Comparison of ENCODE assay signal across 8 mouse cellular contexts in genomic region chr11:78535376-78536079, GRCm38 (mm10). TPM values are rescaled to one million over a fixed set of nuclear protein-coding genes. Genes with fewer than 3 reads are reported as not detected.
DNase-seq lines count a peak whose midpoint lies in the region; ATAC-seq and TF ChIP-seq lines count a peak whose summit lies in the region.

No protein-coding gene starts in this region.

- no peaks in the 10 kb centered on the region for H3K27me3 ChIP-seq in heart, postnatal 0 days (ENCODE audit: control insufficient read depth, insufficient read depth, low read length)
- H3K27me3 ChIP-seq in midbrain, embryonic 11.5 days (ENCODE audit: control insufficient read depth, insufficient read depth, low read length), result no peaks in the 10 kb centered on the region

- TF ChIP-seq EP300 in heart, postnatal 0 days (IDR thresholded peaks at IDR 0.05; ENCODE audit: low read depth), result no peak

- peak overlapping the region; percentile 82 for H3K4me3 ChIP-seq in heart, postnatal 0 days (ENCODE audit: low read depth, low read length)
- peak overlapping the region; percentile 82 for H3K4me3 ChIP-seq in midbrain, embryonic 11.5 days (ENCODE audit: low read depth, low read length)

- H3K9ac ChIP-seq in heart, postnatal 0 days (replicated peaks; ENCODE audit: low read depth, low read length), result peak overlapping the region; percentile 61
- peak overlapping the region; percentile 83 for H3K9ac ChIP-seq in midbrain, embryonic 11.5 days (ENCODE audit: low read length)

- H3K4me1 ChIP-seq in heart, postnatal 0 days (ENCODE audit: control insufficient read depth, insufficient read depth), result peaks cover 24% of the 10 kb centered on the region
- peaks cover 17% of the 10 kb centered on the region for H3K4me1 ChIP-seq in midbrain, embryonic 11.5 days (ENCODE audit: control insufficient read depth, insufficient read depth, low read length)

- ATAC-seq in heart, postnatal 0 days (ENCODE audit: insufficient read depth, low read depth), result peak; percentile 9; the same call in 1 of the 2 replicates
- ATAC-seq in midbrain, embryonic 11.5 days (ENCODE audit: low FRiP score), result peak; percentile 23

- peak overlapping the region; percentile 83 for H3K4me2 ChIP-seq in heart, postnatal 0 days (ENCODE audit: low read depth, low read length)
- H3K4me2 ChIP-seq in midbrain, embryonic 11.5 days, result peak overlapping the region; percentile 81

- peak overlapping the region; percentile 92 for H3K27ac ChIP-seq in heart, postnatal 0 days (ENCODE audit: low read depth)
- peak overlapping the region; percentile 74 for H3K27ac ChIP-seq in midbrain, embryonic 11.5 days (ENCODE audit: low read depth, low read length)

- peak; percentile 19 for DNase-seq in thymus, postnatal 0 days (ENCODE audit: low spot score)
- DNase-seq in thymus, postnatal 36 days, result no peak
- DNase-seq in embryo, embryonic 11 days, result peak; percentile 74
- peak; percentile 87 for DNase-seq in heart, postnatal 0 days (ENCODE audit: low spot score)
- peak; percentile 76 for DNase-seq in kidney, postnatal 14 days
- peak; percentile 89 for DNase-seq in midbrain, embryonic 11.5 days (ENCODE audit: low spot score, missing footprints)
- DNase-seq in ovary, postnatal 14 days (ENCODE audit: low spot score), result no peak
- no peak for DNase-seq in right cerebral cortex, postnatal 14 days

- H3K9me3 ChIP-seq in heart, postnatal 0 days (replicated peaks; ENCODE audit: control insufficient read depth, low read length), result no peaks in the 10 kb centered on the region
- H3K9me3 ChIP-seq in midbrain, embryonic 11.5 days (ENCODE audit: control insufficient read depth, low read length), result no peaks in the 10 kb centered on the region

- peaks cover 29% of the 10 kb centered on the region for H3K36me3 ChIP-seq in heart, postnatal 0 days (replicated peaks; ENCODE audit: control insufficient read depth, insufficient read depth, low read length)
- H3K36me3 ChIP-seq in midbrain, embryonic 11.5 days (ENCODE audit: control insufficient read depth, insufficient read depth, low read length), result peaks cover 5% of the 10 kb centered on the region; the same call in 1 of the 2 replicates

- WGBS in heart, postnatal 0 days, result under 1% methylated on average over 23 of the region's 23 CpGs
- WGBS in midbrain, embryonic 11.5 days, result 1% methylated on average over 23 of the region's 23 CpGs

- TF ChIP-seq CTCF in heart, postnatal 0 days (IDR thresholded peaks at IDR 0.05; ENCODE audit: low read depth), result no peak

RNA-seq across cellular contexts. Expression of gene Tnfaip1, which starts 0.6 kb away (rescaled TPM):
- 17.9 and 18.3 TPM in 2 replicates for polyA plus RNA-seq in thymus, postnatal 0 days (2015; fragmentation: Nextera tagmentation; extraction: Ambion mirVana)
- 49.7 and 52.1 TPM in 2 replicates for total RNA-seq in heart, postnatal 0 days (2014; rRNA removed; ENCODE audit: low replicate concordance)
- polyA plus RNA-seq in heart, postnatal 0 days (2015; fragmentation: Nextera tagmentation; extraction: Ambion mirVana), result 48.7 and 50.0 TPM in 2 replicates
- polyA plus RNA-seq in midbrain, embryonic 11.5 days (2014; fragmentation: Nextera tagmentation; extraction: Ambion mirVana), result 76.7 and 83.1 TPM in 2 replicates

RNA-seq across cellular contexts. Expression of gene Ift20, which starts 0.6 kb away (rescaled TPM):
- 151 and 161 TPM in 2 replicates for polyA plus RNA-seq in thymus, postnatal 0 days (2015; fragmentation: Nextera tagmentation; extraction: Ambion mirVana)
- total RNA-seq in heart, postnatal 0 days (2014; rRNA removed; ENCODE audit: low replicate concordance), result 90.8 and 148 TPM in 2 replicates
- 111 and 114 TPM in 2 replicates for polyA plus RNA-seq in heart, postnatal 0 days (2015; fragmentation: Nextera tagmentation; extraction: Ambion mirVana)
- 109 and 110 TPM in 2 replicates for polyA plus RNA-seq in midbrain, embryonic 11.5 days (2014; fragmentation: Nextera tagmentation; extraction: Ambion mirVana)

RNA-seq across cellular contexts. Expression of gene Tmem97, which starts 15.0 kb away (rescaled TPM):
- polyA plus RNA-seq in thymus, postnatal 0 days (2015; fragmentation: Nextera tagmentation; extraction: Ambion mirVana), result 59.1 and 68.2 TPM in 2 replicates
- 41.5 and 57.2 TPM in 2 replicates for total RNA-seq in heart, postnatal 0 days (2014; rRNA removed; ENCODE audit: low replicate concordance)
- 37.5 and 39.4 TPM in 2 replicates for polyA plus RNA-seq in heart, postnatal 0 days (2015; fragmentation: Nextera tagmentation; extraction: Ambion mirVana)
- polyA plus RNA-seq in midbrain, embryonic 11.5 days (2014; fragmentation: Nextera tagmentation; extraction: Ambion mirVana), result 71.6 and 75.5 TPM in 2 replicates

RNA-seq across cellular contexts. Expression of gene Poldip2, which starts 23.5 kb away (rescaled TPM):
- 90.1 and 95.8 TPM in 2 replicates for polyA plus RNA-seq in thymus, postnatal 0 days (2015; fragmentation: Nextera tagmentation; extraction: Ambion mirVana)
- 225 and 247 TPM in 2 replicates for total RNA-seq in heart, postnatal 0 days (2014; rRNA removed; ENCODE audit: low replicate concordance)
- 209 and 214 TPM in 2 replicates for polyA plus RNA-seq in heart, postnatal 0 days (2015; fragmentation: Nextera tagmentation; extraction: Ambion mirVana)
- polyA plus RNA-seq in midbrain, embryonic 11.5 days (2014; fragmentation: Nextera tagmentation; extraction: Ambion mirVana), result 135 and 139 TPM in 2 replicates

RNA-seq across cellular contexts. Expression of gene Tmem199, which starts 23.6 kb away (rescaled TPM):
- 53.6 and 54.2 TPM in 2 replicates for polyA plus RNA-seq in thymus, postnatal 0 days (2015; fragmentation: Nextera tagmentation; extraction: Ambion mirVana)
- total RNA-seq in heart, postnatal 0 days (2014; rRNA removed; ENCODE audit: low replicate concordance), result 13.1 and 29.9 TPM in 2 replicates
- 35.0 and 36.4 TPM in 2 replicates for polyA plus RNA-seq in heart, postnatal 0 days (2015; fragmentation: Nextera tagmentation; extraction: Ambion mirVana)
- 82.4 and 91.3 TPM in 2 replicates for polyA plus RNA-seq in midbrain, embryonic 11.5 days (2014; fragmentation: Nextera tagmentation; extraction: Ambion mirVana)

Comparison
In these comparisons a context has a peak if more than half of its experiments do, and no peak if none do; other contexts are left out.
1. DNase-seq: peak in thymus, postnatal 0 days (single experiment), embryo, embryonic 11 days (single experiment), heart, postnatal 0 days (single experiment), kidney, postnatal 14 days (single experiment) and midbrain, embryonic 11.5 days (single experiment); none in thymus, postnatal 36 days (0 of 2), ovary, postnatal 14 days (single experiment) and right cerebral cortex, postnatal 14 days (single experiment).